Mouse (Mus musculus) liver, embryonic 14.5 days (tissue): ENCODE measurements at regions not wholly inside any gene's neighbourhood (a gene's known extent, or its start where the extent isn't known, plus 50 kb on each side); places are given as distances from the start of the nearest gene placed in this dataset.

Experiments
- ATAC-seq: fragments of 200-750 bp; cut with Nextera tagmentation; 2 replicates; pipeline ENCODE4 v1.8.0; 2017; ENCODE audit warnings: moderate number of reproducible peaks, mild to moderate bottlenecking, moderate library complexity; ENCODE audit not compliant: insufficient read depth
- DNase-seq, 3 experiments: peaks; one replicate each; pipeline ENCODE4 v3.0.0-alpha.2; 2012 to 2013; ENCODE audit warnings: low read depth in 3 of 3, low spot score in 3 of 3
- H3K27ac ChIP-seq: fragments of 300-500 bp; sonication (generic); 2 replicates; pipeline ENCODE4 v1.5.1; 2014; ENCODE audit warnings: moderate library complexity, mild to moderate bottlenecking, control low read depth, inconsistent platforms
- H3K27me3 ChIP-seq: fragments of 300-500 bp; sonication (generic); 2 replicates; pipeline ENCODE4 v1.6.1; 2014; ENCODE audit warnings: mild to moderate bottlenecking, low read length, moderate library complexity; ENCODE audit not compliant: control insufficient read depth, insufficient read depth
- H3K36me3 ChIP-seq: fragments of 300-500 bp; sonication (generic); replicated peaks from 2 replicates; pipeline ENCODE4 v1.6.1; 2014; ENCODE audit warnings: low read depth; ENCODE audit not compliant: control insufficient read depth, insufficient read depth
- H3K4me1 ChIP-seq, 2 experiments: fragments of 200-500 bp in 1 of 2; fragments of 300-500 bp in 1 of 2; sonication (generic) in 1 of 2; replicated peaks; 2 replicates each; pipeline ENCODE4 v1.6.1; 2012 to 2014; ENCODE audit warnings: antibody characterized with exemption in 1 of 2, inconsistent platforms in 1 of 2, low read length in 1 of 2; ENCODE audit not compliant: control insufficient read depth in 2 of 2, insufficient read depth in 2 of 2
- H3K4me2 ChIP-seq: fragments of 300-500 bp; sonication (generic); 2 replicates; pipeline ENCODE4 v1.6.1; 2014; ENCODE audit warnings: low read depth, mild to moderate bottlenecking, control low read depth, moderate library complexity
- H3K4me3 ChIP-seq, 2 experiments: fragments of 200-500 bp in 1 of 2; fragments of 300-500 bp in 1 of 2; sonication (generic) in 1 of 2; 2 replicates each; pipeline ENCODE4 v1.5.1; 2012 to 2014; ENCODE audit warnings: low read depth in 2 of 2, low read length in 2 of 2, mild to moderate bottlenecking in 2 of 2, control low read depth in 1 of 2, inconsistent platforms in 1 of 2, moderate library complexity in 1 of 2; ENCODE audit not compliant: insufficient read depth in 1 of 2
- H3K9ac ChIP-seq: fragments of 300-500 bp; sonication (generic); replicated peaks from 2 replicates; pipeline ENCODE4 v1.6.1; 2014; ENCODE audit warnings: mild to moderate bottlenecking, control low read depth, moderate library complexity
- H3K9me3 ChIP-seq: fragments of 300-500 bp; sonication (generic); 2 replicates; pipeline ENCODE4 v1.6.1; 2016; ENCODE audit warnings: low read length, mixed read lengths; ENCODE audit not compliant: control insufficient read depth
- CTCF ChIP-seq: IDR thresholded peaks from 2 replicates; pipeline ENCODE4 v1.5.1; 2016; ENCODE audit warnings: antibody characterized with exemption, low read depth, control low read depth
- EP300 ChIP-seq: IDR thresholded peaks from 2 replicates; pipeline ENCODE4 v1.6.1; 2016; ENCODE audit warnings: antibody characterized with exemption, low read depth
- WGBS: fragments of 180-500 bp; shearing (Covaris S2); extraction: QIAGEN DNeasy Blood & Tissue Kit; methylation state at CpG from one replicate; pipeline ENCODE4 v1.1.7; 2014; ENCODE audit not compliant: insufficient replicate concordance; 5-methylcytosine and 5-hydroxymethylcytosine counted together

- no peaks in the 10 kb centered on the region for H3K4me1 ChIP-seq
- H3K27me3 ChIP-seq = no peaks in the 10 kb centered on the region
- DNase-seq (no peak), ATAC-seq (no peak)
- WGBS = 7% methylated on average over 9 of the region's 9 CpGs
- H3K36me3 ChIP-seq = no peaks in the 10 kb centered on the region
- H3K4me3 ChIP-seq = no peak overlapping the region
- H3K27ac ChIP-seq = no peak overlapping the region
- no peaks in the 10 kb centered on the region for H3K9me3 ChIP-seq
- TF ChIP-seq EP300 (no peak), CTCF (no peak)
- H3K9ac ChIP-seq = no peak overlapping the region
- no peak overlapping the region for H3K4me2 ChIP-seq
Measured at GRCm38 (mm10) chr4:124257006-124257405, 339.2 kb upstream of the 4930535I16Rik start.

- no peak for ATAC-seq
- DNase-seq = no peak
- no peak overlapping the region for H3K9ac ChIP-seq
- 63% methylated on average over 7 of the region's 7 CpGs for WGBS
- H3K36me3 ChIP-seq = no peaks in the 10 kb centered on the region
- no peaks in the 10 kb centered on the region for H3K9me3 ChIP-seq
- H3K4me2 ChIP-seq = no peak overlapping the region
- H3K27me3 ChIP-seq = no peaks in the 10 kb centered on the region
- H3K27ac ChIP-seq = no peak overlapping the region
- TF ChIP-seq EP300 (no peak), CTCF (no peak)
- H3K4me1 ChIP-seq = no peaks in the 10 kb centered on the region
- H3K4me3 ChIP-seq = no peak overlapping the region
Measured at GRCm38 (mm10) chr4:124256515-124256914, 338.7 kb upstream of the 4930535I16Rik start.

GRCm38 (mm10) chr4:124255183-124255543, 337.3 kb upstream of the 4930535I16Rik start:
- Histone ChIP-seq H3K27me3 (no peaks in the 10 kb centered on the region), H3K9ac (no peak overlapping the region), H3K4me1 (no peaks in the 10 kb centered on the region), H3K9me3 (no peaks in the 10 kb centered on the region), H3K4me2 (no peak overlapping the region), H3K4me3 (no peak overlapping the region), H3K36me3 (no peaks in the 10 kb centered on the region), H3K27ac (no peak overlapping the region)
- TF ChIP-seq EP300 (no peak), CTCF (no peak)
- no peak for ATAC-seq
- DNase-seq = no peak
- WGBS = 52% methylated on average over 7 of the region's 7 CpGs

GRCm38 (mm10) chr4:124254446-124255182, 336.8 kb upstream of the 4930535I16Rik start:
- TF ChIP-seq EP300 (no peak), CTCF (no peak)
- Histone ChIP-seq H3K9ac (no peak overlapping the region), H3K27ac (no peak overlapping the region), H3K4me3 (no peak overlapping the region), H3K9me3 (no peaks in the 10 kb centered on the region), H3K36me3 (no peaks in the 10 kb centered on the region), H3K4me1 (no peaks in the 10 kb centered on the region), H3K4me2 (no peak overlapping the region), H3K27me3 (no peaks in the 10 kb centered on the region)
- 46% methylated on average over 22 of the region's 22 CpGs for WGBS
- ATAC-seq (no peak), DNase-seq (no peak)

GRCm38 (mm10) chr4:124241600-124241999, 323.8 kb upstream of the 4930535I16Rik start:
- Histone ChIP-seq H3K9ac (no peak overlapping the region), H3K27me3 (no peaks in the 10 kb centered on the region), H3K27ac (no peak overlapping the region), H3K4me2 (no peak overlapping the region), H3K9me3 (no peaks in the 10 kb centered on the region), H3K36me3 (no peaks in the 10 kb centered on the region), H3K4me3 (no peak overlapping the region), H3K4me1 (no peaks in the 10 kb centered on the region)
- 43% methylated on average over 13 of the region's 13 CpGs for WGBS
- no peak for ATAC-seq
- DNase-seq = no peak
- TF ChIP-seq EP300 (no peak), CTCF (no peak)
